Mouse (Mus musculus) right cerebral cortex, postnatal 4 days (tissue): ENCODE data around the gene Ank3.

ENCODE experiments used
- DNase-seq: peaks from one replicate; pipeline ENCODE4 v3.0.0-alpha.2; 2022

Gene Ank3

DNA sequence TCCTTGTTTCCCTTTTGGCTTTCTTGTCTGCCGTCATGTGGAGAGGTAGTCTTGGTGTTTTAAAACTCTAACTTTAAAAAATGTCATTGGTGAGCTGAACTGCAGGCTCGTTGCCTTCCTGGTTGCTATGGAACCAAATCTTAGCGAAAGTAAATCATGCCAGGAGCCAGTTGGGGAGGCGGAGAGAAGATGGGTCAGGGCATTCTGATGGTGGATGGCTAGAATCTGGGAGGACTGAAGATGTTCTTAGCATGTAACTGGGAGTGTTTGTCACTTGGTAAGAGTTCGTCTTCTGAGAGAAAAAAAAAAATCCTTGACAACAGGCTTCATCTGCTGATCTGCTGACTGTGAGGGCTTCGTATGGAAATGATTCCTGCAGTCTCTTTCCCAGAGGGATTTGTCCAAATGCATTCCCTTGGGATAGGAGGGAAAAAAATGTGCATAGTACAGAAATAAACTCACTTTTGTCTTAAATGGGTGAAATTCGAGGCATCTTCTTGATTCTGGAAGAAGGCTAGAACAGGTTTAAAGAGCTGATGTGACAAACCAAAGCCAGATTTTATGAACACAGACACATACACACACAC is 232.3 kb downstream of the Ank3 start:
- DNase-seq, result no peak

DNA sequence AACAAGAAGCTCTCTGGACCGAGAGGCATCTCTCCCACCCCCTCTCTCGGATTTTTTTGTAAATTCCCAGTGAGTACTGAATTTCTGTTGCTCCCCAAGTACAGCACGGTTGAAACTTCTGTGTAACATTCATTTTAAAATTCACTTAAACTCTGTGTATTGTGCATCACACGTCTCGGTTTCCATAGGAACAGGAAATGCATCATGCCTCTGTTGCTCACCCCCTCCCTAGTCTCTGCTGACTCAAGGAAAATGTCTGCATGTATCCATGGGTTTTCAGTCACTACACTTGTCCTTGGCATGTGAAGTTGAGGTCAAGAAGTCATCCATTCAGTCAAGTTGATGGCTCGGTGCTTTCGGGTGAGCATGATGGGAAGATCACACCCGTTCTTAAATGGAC is 234.3 kb downstream of the Ank3 start:
- DNase-seq, result no peak

DNA sequence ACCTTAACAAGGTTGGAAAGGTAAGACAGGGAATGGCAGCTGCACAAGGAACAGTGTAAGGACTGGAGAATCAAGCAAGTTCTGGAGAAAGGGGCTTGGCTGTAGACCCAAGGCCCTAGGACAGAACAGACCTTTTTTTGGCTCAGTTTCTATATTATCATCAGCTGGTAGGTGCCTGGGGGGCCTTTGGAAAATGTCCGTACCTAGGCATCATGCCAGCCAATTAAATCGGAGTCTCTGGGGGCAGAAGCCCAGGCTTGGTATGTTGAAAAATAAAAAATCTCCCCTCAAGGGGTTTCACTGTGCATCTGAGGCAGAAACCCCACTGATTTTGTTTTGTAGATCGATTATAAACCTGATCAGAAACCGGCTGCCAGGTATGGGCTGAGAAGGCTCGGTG is 236.3 kb downstream of the Ank3 start:
- DNase-seq, result no peak

DNA sequence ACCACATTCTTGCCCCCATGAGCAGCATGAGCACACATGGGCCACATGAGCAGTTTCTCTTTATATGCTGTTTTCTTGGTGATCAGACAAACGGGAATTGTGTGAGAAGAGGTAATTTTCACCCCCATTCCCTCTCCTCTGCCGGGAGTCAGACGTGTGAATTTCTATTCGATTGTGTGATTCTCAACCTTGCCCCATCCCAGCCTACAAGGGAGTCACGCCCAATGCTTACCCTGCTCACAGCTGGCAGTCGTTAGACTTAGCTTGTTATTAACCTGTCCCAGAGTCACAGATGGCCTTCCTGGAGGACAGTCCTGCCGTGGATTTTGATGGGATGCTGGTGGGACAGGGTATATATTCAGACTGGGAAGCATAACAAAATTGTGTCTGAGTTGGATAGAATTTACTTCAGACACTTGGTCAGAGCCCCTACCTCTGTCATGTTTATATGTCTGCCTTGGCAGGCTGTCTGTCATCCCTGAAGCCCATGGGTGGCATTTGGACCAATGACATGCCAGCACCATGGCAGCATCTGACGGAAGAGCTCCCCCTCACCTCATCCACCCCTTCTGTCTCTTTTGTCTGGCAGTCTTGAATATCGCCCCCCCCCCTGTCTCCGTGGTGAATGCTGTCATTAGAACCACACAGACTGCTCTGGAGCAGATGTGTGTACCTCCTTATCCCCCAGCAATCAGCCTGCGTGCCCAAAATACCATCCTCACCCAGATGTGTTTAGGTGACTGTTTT is 237.5 kb downstream of the Ank3 start:
- DNase-seq, result no peak

DNA sequence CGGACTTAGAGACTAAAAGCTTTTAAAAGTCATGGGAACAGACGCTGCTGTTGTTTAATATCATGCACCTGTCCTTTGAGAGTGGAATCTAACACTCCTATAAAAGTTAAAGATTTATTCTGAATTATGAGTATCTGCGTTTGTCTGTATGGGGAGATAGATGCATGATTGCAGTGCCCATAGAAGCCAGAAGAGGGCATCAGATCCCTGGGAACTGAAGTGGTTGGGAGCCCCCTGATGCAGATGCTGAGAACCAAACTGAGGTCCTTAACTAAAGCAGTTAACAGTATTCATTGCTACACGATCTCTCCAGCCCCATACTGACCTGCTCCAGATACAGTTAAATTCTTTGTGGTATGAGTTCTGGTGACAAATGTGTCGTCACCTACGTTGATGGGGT is 240.6 kb downstream of the Ank3 start:
- no peak for DNase-seq

DNA sequence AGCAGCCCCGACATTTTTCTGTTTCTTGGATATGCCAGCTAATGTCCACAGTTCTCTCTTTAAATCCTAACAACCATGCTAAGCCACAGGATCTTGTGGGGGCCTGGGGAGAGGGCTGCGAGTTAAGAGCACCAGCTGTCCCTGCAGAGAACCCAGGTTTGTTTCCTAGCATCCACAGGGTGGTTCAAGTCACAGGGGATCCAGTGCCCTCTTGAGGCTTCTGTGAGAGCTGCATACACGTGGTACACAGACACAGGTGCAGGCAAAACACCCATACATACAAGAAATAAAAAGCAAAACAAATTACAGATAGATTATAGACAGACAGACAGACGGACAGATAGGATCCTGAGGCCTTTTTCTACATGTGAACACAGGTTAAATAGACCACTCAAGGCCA is 242.0 kb downstream of the Ank3 start:
- DNase-seq, result no peak

DNA sequence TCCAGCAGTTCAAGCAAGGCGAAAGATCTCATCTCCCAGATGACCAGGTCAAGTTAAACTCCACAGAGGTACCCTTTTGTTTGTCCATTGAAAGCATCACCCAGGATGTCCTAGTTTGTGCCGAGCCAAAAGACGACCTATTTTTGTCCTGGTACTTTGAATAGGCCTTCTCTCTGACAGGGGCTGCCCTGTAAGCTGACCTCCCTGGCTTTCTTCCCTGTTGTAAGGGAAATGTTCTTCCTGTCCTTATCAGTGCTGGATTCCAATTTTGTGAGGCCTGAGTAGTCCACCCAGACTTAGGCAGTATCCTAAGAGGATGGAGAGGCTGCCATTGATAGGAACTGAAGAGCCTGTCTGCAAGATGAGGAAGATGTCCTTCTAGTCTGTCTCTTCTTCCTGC is 244.9 kb downstream of the Ank3 start:
- no peak for DNase-seq

DNA sequence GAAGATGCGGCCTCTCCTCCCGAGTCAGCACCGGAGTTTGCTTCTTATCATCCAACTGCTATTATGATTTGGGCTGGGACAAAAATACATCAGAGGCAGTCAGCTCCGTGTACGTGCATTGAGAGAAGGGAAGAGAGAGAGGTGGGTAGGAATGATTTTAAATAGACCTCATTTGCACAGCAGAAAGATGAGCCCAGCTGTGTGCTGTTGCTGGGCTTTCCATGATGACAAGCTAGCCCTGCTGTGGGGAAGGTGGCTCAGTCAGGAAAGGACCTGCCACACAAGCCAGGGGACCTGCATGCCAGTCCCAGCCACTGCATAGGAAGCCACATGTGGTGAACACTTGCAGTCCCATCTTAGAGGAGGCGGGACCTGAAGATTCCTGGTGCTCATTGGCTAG is 245.4 kb downstream of the Ank3 start:
- no peak for DNase-seq

DNA sequence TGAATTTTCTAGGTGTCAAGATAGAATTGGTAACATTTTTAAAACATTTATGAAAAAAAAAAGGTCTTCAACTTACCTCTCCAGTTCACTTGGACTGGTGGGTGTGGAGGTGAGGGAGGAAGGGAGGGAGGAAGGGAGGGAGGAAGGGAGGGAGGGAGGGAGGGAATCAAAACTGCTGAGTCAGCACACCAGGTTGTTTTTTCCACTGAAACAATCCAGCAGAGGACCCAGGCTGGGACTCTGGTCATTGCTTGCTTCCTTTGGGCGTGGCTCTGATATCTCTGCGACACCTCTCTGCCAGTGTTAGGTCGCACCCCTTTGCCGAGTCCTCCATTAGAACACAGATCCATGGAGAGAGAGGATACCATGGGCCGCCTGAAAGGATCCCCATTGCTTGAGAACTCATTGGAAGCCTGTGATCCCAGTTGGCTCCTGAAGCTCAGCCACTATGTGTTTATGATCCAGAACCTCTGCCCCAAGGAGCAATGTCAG is 246.8 kb downstream of the Ank3 start:
- DNase-seq, result no peak

DNA sequence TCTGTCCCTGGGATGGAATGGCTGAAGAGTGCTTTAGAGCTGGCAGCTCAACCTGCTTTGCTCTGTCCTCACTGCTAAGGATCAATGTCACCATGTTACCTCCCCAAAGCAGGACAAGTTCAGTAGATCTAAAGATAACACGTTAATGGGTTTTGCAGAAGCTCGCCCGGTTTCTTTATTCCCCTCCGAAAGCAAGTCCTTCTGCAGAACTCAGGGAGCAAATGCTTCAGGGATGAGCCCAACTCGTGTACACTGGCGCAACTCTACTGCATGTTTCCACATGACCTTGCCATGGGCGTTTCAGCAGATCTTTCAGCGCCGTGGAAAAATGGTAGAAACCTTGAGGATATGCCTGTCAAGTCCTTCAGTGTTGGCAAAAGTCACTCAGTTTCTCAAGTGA is 247.4 kb downstream of the Ank3 start:
- no peak for DNase-seq

DNA sequence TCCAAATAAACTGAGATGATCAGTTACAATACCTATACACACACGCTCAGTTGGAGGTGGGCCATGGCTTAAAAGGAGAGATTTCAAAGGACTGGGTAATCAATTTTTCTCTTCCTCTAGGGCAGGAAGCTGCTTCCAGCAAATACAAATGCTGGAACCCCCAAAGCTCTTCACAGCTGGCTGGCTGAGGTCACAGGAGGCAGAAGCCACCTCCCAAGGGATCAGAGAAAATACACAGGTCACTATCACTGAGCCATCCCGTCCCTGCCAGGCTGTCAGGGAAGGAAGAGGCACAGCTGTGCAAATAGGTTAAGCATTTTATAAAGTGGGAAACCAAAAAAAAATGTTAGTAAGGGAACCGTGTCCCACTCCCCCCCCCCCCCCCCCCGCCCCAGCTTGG is 251.5 kb downstream of the Ank3 start:
- no peak for DNase-seq

DNA sequence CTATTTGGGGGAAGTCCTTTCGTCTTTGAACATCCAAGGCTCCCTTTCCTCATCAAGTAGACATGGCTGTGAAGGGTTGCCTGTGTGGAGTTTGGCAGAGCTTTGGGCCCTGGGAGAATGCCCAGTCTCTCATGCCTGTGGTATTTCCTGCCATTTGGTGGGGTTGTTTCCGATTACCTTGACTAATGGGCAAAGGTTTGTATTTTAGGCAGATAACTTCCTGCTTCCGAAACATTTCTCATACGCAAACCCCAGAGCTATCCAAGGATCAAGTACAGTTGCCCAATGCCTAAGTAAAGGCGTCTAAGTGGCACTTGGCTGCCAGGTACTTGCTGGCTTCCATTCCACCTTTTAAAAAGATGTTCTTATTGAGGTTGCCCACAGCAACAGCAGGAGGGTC is 254.1 kb downstream of the Ank3 start:
- DNase-seq, result peak; percentile 30

DNA sequence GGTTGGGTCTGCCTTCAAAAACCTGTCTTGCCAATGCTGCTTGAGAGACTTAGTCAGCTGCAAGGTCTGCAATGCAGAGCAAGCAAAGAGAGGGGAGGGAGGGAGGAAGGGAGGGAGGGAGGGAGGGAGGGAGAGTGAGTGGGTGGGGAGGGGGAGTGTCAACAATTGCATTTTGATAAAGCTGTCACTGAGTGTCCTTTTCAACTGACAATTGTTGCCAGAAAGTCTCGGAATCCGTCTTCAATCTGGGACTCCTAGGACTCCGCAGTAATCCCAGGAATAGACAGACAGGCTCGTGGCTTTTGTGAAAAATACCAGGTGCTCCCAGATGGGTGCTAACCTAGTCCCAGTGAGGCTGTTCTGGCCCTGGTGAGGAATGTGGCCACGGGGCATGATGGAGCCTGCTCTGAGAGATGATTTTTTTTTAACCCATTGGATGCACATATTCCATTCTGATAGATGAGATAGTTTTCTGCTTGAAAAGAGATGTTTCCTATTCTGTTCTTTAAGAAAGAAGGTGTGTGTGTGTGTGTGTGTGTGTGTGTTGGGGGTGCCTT is 254.6 kb downstream of the Ank3 start:
- no peak for DNase-seq

DNA sequence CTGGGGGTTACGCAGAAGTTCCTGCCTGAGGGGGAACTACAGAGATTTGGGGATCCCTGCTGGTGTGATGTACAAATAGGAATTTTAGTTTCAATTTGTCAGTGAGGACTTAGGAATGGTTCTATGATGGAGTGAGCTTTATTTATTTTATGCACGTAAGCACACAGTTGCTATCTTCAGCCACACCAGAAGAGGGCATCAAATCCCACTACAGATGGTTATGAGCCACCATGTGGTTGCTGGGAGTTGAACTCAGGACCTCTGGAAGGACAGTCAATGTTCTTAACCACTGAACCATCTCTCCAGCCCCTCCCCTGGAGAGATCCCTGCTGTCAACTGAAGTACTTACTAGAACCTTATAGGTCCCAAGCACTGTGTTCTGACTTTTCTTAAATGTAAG is 255.6 kb downstream of the Ank3 start:
- DNase-seq, result no peak

DNA sequence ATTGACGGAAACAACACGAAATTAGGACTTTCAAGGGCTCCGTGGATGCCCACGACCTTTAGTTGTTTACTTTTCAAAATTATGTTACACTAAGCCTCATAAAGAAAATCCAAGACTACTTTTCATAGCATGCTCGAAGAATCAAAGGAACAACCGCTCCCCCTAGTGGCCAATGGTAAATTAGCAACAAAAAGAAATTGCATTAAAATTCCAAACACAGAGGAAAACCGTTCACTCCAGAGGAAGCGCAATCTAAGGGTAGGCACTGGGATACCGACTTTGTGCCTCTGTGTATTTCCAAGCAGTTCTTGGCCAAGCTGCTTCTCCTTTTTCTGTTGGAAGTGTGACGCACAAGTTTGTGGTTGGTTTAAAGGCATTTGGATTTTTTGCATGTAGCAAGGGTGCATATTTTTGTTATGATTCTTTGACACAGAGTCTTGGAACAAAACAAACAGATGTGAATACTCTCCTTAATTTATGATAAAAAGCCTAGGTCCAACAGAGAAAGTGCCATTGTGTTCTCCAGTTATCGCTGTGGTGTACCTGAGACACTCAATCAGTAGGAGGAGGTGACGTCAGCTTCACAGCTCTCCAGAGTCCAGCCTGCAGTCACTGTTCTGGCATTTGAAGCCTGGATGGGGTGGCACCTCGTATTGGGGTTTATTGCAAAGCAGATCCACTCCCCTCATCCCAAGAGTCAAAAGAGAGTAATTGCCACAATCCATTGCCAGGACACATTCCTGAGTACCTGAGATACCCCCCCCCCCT is 256.5 kb downstream of the Ank3 start:
- peak; percentile 51 for DNase-seq

DNA sequence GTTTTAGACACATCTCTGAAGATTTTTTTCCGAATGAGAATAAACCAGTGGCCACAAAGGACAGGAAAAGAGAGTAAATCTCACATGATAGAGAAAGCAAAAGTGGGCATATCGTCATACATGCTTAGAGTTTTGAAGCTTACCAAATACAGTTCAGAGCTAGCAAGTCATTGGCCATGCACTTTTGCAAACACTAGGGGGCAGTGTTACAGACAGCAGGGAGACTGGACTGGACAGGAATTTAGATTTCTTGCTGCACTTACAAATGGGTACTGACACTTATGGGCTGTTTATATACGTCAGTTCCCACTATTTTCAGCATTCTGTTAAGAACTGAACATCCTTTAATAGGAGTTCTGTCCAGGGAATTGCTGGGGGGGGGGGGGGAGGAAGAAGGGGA is 257.7 kb downstream of the Ank3 start:
- DNase-seq, result peak; percentile 37

DNA sequence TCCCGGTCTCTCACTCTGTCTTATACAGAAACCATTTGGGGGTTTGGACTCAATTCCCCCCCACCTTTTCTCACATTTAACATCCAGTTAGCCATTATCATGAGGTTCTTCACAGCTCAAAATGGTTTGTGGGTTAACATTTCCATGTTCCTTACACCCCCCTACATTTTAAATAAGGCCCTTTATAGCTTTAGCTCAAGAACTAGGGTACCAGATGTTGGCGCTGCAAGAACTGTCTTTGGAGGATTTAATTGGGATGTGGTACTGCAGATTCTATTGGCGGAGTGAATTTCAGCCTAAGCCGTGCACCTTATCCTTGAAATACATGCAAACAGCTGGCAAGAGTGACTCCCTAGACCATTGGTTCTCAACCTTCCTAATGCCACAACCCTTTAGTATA is 261.2 kb downstream of the Ank3 start:
- DNase-seq, result no peak

DNA sequence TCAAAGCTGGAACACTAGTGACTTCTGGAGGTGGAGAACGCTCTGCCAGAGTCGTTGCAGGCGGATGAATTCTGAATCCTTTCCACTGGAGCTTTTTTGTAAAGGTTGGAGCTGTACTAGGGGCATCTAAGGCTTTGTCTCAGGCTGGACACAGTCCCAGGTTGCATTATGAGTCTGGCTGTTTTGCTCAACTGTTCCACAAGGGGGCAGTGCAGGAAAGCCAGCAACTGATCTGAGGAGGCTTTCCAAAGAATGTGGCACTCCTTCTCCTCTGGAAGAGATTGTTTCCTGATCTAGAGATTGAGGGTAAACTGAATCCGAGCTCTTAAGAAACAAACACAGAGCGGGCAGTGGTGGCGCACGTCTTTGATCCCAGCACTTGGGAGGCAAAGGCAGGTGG is 263.8 kb downstream of the Ank3 start:
- DNase-seq, result peak; percentile 79

DNA sequence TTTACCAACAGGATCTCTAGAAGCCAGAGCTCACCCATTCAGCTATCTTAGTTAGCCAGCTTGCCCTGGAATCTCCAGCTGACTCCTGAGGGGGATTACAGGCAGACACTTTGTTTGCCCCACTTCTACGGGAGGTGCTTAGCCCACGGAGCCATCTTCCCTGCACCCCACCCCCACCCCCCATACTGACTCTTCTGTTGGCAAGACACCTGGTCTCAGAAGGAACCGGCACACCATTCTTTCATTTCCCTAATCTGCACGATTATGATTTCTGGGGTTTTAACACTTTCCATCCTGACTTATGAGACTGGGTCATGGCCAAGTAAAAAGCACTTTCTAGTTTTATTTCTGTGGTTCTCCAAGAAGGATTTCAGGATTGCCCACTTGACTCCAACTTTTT is 268.9 kb downstream of the Ank3 start:
- no peak for DNase-seq

DNA sequence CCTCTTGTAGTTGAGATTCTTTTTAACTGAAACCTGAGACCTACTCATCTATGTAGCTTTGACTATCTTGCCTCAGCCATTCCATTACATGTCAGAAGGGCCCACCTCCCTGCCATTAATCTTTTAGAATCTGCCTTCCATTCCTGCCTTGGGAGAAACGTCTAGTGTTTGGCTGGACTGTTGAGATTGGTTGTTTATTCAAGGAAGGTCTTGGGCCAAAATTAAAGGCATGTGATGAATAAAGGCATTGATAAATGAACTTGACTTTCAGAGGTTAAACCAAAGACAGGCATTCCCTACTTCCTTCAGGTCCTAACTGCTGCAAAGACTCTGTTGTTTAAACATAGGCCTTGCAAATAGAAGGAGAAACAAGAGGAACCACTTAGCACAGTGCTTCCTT is 271.9 kb downstream of the Ank3 start:
- DNase-seq, result no peak

DNA sequence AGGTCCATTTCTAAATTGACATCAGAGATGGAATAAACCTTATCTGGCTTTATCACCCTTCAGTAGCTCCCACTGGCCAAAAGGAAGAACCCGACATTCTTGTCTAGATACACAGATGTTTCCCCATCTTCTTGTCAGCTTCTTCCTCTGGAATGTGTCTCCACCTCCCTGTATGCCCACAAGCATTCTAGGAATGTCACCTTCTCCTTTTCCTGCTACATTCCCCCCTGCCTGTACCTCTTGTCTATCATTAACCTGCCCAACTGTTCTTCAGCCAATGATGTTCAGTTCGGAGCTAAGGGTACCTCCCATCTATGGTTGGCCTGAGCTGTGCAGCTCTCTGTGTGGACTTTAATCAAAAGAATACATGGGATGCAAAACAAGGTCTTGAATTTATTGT is 272.4 kb downstream of the Ank3 start:
- no peak for DNase-seq

DNA sequence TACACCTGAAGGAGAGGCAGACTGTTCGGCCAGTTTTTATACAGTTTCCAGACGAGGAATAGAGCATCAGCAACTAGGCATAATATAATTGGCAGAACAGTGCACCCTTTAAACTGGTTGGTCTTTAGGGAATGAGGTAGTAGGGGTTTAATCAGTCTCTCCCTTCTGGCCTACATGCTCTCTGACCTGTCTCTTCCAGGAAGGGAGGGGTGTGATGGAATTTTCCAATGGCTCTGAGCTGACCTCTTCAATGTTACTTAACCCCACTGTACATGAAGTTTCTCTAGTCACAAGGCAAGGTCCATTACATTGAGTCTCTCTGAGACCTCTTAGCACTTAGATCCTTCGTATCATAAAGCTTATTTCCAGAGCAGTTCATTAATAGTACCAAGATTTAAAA is 272.9 kb downstream of the Ank3 start:
- no peak for DNase-seq

DNA sequence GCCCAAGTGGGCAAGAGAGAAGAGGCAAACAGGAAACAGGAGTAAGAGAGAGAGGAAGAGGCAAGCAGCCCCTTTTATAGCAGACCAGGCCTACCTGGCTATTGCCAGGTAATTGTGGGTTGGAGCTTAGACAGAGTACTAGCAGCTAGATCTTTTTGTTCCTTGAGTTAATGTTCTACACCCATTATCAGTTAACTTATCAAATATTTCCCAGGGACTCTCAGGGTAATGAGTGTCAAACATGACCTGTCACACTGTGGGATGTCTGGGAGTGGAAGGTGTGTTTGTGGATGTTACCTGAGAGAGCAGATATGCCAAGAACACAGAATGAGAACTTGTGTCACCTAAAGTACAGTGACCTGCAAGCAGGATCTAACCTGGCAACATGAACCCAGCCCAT is 274.0 kb downstream of the Ank3 start:
- no peak for DNase-seq

DNA sequence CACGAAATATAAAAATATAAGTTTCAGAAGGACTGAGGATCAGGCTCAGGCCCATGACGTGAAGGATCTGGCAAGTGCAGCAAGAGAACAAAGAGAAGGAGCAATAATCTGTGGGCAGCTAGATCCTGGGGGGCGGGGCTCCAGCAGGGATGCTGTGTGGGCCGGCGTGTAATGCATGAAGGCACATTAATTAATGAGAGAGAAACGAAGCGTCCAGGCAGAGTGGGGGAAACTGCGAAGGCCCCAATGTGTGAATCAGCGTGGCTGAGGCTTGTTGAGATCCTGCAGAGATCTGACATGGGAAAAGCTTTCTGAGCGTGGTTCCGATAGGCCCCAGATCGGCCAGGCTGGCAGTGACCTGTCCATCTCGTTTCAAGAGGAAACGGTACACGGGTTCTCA is 279.7 kb downstream of the Ank3 start:
- DNase-seq, result no peak
